Mouse (Mus musculus): Measurements from ENCODE around the gene Senp7. TPM values are rescaled to one million over a fixed set of nuclear protein-coding genes. Genes with fewer than 3 reads are reported as not detected.
"Not testable (repeated sequence)": the region's sequence is repeated elsewhere in the genome, so short reads cannot be mapped to it uniquely, and the experiment has no call there.

The Senp7 gene
- total RNA-seq, 2 experiments from 2014 or later, result 32.6 to 33.9 TPM

DNA sequence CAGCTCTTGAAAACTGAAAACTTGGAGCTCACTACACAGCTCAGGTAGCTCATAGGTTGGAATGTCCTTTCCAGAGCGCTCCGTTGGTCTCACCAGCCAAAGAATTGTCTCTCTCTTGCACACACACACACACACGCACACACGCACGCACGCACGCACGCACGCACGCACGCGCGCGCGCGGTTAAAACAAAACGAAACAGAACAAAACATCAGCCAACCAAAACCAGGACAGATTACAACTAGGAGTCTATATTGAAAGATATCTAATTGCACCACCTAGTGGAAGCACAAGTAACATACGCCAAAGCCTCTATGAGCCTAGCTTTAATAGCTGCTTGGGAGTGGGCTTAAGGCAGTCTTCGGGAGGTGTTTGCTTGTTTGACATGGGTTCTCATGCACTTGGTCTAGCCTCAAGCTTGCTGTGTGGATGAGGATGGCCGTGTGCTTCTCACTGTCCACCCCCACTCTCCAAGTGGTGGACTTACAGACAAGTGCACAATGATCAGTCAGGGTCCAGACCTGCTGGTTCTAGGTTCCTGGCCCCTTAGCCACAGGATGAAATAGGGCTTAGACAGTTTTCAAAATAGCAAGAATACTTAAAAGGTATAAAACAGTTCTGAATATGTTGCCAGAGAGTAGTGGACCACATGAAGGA lies 16.3 kb downstream of the Senp7 start:
- peak in 1 of 2 experiments; percentile 25 for DNase-seq (ENCODE audit: low spot score in 2 of 2)

DNA sequence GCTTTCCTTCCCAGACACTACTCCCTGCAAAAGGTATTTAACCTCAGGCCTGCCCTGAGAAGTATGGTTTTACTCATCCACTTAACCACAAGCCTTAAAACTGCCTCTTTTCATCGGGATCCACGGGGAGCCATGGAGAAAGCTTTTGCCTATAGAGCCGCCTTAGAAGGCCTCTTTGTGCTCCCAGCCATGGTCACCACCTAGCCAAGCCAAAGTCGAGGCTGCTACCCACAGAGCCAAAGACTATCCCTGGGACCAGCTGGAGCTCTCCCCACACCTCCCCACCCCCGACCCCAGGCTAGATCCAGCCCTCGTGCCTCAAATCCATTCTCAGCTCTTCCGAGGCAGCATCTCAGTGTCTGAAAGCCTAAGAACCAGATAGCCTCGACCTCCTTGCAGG lies 18.0 kb downstream of the Senp7 start:
- DNase-seq (ENCODE audit: low spot score in 2 of 2), result no peak

DNA sequence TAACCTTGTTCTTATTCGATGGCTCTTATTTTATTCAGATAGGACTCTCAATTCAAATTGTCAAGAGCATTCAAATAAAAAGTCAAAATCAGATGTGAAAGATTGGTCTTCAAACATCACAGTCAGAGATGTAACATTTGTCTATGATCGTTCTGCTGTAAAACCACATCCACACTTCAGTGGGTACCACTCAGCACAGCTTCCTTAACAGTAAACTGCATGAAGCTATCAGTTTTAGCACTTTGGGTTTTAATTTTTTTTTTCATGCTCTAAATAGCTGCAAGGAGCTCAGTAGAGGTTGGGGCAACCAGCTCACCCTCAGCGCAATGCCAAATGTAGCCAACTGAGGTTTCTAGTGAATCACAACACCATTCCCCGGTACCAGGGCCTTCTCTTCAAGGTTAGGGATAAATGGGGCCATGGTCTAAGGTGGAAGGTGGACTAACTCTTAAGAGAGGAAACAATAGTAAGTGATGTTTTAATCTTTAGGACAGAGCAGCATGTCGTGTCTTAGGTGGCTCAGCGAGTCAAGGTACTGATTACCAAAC lies 20.5 kb downstream of the Senp7 start:
- no peak for DNase-seq (ENCODE audit: low spot score in 2 of 2)

DNA sequence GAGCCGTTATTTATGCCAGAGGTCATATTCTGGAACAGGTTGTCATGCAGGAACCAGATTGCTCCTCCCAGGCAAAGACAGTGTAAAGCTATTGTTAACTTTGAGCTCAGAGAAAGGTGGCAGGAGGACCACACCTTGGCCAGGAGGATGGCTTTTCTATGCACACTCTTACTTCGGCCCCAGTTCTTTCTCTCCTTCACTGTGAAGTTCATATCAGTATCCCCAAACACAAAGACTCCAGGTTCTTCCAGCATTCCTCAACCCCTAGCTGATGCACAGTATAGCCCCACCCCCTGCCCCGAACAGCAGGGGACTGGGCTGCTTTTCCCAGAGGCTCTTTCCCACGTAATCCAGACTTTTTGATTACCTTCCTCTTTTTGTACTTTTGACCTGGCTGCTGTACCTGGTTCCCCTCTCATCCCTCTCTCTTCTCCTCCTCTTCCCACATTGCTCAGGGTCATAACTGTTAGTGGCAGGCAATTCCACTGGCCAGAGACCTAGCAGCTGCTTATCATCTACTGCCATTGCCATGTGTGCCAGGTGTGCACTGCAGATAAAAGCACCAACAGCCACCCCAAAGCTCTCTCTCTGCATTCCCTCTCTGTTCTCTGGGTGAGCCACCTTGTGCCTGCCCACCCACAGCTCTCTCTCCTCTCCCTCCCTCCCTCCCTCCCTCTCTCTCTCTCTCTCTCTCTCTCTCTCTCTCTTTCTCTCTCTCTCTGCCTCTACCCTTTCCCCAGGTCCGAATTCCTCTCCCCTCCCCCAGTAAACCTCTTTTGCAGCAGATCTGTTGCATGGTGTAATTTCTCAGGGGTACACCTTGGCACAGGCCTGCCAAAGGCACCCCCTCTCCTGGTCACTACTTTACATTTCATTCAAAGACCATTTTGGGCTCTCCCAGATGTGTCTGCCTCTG lies 23.4 kb downstream of the Senp7 start:
- DNase-seq (ENCODE audit: low spot score in 2 of 2), result no peak

DNA sequence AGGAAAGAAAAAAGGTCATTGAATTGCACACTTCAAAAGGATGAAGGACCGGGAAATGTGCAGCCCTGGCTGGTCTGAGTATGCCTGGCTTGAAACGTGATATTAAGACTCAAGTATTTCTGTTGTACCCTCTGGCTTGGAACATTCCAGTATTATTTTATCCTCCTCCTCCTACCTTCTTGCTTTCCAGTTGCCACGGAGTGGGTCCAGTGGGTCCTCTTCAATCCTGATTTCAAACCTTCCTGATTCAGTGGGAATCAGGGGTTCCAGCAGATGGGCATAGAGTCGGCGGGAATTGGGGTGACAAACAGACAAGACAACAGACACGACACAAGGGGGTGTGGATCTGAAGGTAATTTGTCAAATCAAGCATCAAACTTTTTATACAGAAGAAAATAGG lies 24.4 kb downstream of the Senp7 start:
- DNase-seq (ENCODE audit: low spot score in 2 of 2), result no peak

DNA sequence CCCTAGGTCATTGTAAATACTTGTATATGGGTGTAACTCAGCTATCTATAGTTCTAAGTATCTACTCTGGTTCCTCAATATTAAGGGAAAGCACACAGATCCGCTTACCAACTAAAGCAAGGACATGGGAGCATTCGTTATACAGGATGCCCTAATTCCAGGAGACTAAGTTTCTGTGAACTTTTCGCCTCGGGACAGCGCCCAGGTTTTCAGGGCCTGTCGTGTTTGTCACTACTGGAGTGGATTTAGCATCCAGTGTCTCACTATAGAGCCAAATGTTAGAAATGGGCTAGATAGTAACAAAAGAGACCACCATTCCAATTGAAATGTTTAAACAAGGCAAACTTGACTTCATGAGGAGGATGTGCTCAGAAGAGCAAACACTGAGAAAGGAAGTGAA lies 25.0 kb downstream of the Senp7 start:
- not testable (repeated sequence) for DNase-seq (ENCODE audit: low spot score in 2 of 2)

DNA sequence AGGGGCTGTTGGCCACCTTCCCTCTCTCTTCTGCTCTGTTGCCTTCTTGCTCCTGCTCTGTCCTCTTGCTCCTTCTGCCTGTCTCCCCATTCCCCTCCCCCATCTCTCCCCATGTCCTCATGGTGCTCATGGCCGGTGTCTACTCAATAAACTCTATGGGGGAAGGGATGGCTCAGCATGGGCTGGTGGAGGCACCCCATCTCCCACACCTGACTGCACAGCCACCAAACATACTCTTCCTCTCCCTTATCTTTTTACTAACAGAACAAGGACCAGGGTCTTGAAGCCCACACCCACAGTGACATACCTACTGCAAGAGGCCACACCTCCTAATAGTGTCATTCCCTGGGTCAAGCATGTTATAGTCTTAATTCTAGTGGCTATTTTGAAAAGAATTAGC lies 26.0 kb downstream of the Senp7 start:
- DNase-seq (ENCODE audit: low spot score in 2 of 2), result no peak

DNA sequence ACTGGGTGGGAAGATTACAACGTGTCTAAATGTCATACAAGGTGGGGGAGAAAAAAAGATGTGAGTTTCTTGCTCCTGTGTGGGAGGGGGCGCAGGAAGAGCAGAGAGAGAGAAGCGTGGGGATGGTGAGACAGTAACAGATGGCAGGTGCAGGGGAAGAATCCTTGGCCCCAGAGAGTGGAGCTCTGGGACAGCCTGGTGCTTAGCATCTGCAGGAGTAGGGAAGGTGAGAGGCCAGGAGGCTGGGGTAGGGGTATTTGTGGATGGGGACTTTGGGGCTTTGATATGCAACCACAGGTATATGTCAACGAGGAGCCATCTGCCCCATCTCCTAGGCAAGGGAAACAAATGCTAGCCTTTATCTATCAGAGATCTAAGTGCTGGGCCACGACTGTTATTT lies 26.4 kb downstream of the Senp7 start:
- no peak for DNase-seq (ENCODE audit: low spot score in 2 of 2)

DNA sequence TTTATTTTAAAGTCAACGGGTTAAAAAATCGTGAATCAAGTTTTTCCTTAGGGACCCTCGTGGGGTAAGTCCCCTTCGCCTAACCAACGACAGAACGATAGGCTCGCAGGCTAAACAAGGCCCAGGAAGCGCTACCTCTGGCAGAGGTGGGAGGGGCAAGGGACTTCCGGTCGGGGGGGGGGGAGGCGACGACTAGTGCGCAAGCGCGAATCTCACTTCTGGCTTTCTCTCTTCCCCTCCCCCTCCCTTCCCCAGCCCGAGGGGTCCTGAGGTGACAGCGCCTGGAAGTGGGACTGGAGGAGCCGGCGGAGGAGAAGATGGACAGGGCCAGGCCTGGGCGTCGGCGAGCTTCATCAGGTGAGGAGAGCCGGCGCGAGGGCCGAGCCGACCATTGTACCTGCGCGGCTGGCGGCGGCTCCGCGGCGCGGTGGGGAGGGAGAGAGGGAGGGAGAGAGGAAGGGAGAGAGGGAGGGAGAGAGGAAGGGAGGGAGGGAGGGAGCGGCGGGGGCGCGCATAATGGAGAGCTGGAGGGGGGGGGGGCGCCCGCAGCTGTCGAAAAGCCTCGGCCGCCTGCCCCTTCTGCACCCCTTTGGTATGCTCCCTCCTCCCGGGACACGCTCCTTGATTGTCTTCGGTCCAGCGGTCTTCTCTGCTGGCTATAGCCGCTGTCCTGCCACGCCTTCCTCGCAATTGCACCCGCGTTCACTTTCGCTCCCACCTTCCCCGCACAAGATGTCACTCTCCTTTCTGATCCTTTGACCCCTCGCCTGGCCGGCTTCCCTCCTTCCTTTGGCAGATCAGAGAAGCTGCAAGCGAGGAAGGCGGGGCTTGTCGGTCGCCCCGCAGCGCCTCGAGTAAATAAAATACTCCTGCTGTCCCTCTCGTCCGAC lies 27.3 kb downstream of the Senp7 start:
- peak; percentile 53 to 75 for DNase-seq (ENCODE audit: low spot score in 2 of 2)

DNA sequence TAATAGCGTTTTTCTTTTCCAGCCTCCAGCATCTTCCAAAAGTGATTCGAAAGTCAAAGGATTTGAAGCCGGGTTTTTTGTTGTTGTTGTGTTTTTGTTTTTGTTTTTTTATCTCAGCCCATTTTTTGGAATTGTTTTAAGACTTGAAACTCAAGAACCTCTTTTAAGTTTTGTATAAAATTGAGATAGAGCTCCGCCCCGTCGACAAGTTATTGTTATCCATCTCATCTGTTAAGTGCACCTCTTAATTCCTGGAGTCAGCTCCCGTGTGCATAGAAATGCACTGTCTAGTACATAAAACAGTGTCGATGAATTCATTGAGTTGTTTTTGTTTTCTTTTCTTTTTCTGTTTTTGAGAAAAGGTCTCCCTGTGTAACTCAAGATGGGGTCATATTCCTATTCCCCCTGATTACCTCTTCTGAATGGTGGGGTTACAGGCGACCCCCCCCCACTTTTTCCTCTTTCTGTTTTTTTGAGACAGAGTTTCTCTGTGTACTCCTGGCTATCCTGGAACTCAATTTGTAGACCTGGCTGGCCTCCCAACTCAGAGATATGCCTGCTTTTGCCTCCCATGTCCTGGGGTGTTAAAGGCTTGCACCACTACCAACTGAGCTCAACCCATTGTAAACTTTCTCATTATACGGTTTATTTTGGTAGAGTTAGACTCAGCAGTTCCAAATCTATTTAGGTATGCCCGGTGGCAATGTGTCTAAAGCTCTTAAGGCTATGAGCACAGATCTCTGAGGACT lies 28.2 kb downstream of the Senp7 start:
- no peak for DNase-seq (ENCODE audit: low spot score in 2 of 2)

DNA sequence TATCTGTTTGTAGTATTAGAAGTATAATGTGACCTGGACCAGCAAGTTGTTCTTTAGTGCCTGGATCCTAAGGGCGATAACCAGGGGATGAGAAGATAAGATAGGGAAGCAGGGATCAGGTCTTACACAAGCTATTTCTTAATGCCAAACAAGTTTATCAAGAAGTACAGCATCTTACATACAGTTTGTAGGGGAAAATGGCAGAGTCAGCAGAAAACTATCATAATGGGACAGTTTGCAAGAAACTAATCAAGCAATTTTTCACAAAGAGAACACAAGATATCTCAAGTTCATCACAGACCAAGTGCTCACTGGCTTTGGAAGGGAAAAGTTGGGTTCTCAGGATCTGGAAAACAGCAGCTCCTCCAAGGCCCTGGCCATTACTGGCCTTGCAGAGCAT lies 31.3 kb downstream of the Senp7 start:
- no peak for DNase-seq (ENCODE audit: low spot score in 2 of 2)

DNA sequence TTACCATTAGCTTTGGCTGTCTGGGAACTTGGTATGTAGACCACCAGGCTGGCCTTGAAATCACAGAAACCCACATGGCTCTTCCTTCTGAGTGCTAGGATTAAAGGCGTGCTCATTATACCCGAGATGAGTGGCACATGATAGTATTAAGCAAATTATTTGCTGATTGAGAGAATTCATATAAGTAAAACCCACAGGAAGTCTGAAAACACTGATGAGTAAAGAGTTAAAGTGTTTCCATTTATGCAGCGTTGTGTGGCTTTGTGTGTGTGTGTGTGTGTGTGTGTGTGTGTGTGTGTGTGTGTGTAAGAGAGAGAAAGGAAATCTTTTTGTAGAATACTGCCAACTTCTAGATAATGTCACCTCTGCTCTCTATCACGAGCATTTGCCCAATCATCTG lies 33.6 kb downstream of the Senp7 start:
- no peak for DNase-seq (ENCODE audit: low spot score in 2 of 2)

DNA sequence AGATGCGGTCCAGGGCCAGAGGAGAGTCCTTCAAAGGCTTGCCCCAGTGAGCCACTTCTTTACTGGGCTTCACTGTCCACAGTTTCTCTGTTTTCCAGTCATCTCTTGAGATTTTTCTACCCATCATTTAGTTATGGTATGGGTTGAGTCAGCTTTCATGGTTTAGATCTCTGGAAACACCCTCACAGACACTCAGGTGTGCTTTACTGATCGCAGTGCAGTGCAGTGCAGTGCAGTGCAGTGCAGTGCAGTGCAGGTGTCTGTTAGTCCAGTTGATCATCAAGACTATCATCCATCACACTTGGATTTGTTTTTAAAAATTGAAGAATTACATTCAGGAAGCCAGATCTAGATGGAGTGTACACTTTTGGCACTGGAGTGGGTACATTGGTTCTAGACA lies 38.2 kb downstream of the Senp7 start:
- DNase-seq (ENCODE audit: low spot score in 2 of 2), result no peak

DNA sequence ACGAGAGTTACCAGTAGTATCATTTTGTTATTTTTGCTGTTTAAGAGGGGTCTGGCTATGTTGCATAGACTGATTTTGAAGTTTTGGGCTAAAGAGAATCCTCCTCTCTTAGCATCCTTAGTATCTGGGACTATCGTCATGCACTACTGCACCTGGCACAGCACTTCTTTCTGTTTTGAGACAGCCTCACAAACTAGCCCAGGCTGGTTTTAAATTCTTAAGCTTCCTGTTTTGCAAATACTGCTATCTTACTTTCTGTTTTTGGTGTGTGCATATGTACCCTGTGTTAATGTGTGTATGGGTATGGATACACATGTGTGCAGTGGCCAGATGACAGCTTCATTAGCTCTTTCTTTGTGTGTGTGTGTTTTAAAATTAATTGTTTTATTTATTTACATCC lies 42.2 kb downstream of the Senp7 start:
- no peak for DNase-seq (ENCODE audit: low spot score in 2 of 2)

DNA sequence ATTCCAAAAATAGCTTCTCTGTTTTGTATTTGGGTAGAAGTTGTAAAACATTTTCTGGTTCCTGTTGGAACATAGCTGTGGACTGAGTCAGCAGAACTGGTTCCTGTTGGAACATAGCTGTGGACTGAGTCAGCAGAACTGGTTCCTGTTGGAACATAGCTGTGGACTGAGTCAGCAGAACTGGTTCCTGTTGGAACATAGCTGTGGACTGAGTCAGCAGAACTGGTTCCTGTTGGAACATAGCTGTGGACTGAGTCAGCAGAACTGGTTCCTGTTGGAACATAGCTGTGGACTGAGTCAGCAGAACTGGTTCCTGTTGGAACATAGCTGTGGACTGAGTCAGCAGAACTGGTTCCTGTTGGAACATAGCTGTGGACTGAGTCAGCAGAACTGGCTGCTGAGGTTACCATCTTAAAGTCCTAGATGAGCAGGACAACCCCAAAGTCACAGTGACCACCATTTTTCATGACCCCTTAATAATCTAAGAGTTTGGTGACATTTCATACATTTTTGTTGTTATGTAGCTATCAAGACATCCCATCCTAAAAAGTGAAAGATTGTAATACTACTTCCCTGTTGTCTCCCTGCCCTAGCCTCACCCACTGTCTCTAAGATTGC lies 48.4 kb downstream of the Senp7 start:
- DNase-seq (ENCODE audit: low spot score in 2 of 2), result not testable (repeated sequence)

DNA sequence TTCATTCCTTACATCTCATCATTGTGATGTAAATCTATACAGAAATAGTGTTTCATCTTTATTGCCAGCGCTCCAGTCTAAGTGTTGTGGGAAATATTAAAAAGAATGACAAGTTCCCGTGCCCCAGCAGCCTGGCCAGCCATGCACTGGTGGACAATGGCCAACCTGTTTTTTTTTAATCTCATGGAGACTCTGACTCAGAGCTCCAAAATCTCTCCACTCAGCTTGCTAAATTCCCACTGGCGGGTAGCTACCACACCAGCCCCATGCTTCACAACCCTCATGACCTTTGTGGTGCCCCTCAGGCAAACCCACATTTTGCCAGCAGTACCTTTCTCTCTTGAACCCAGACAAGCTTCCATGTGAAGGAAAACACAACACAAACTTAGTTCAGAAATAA lies 67.6 kb downstream of the Senp7 start:
- DNase-seq (ENCODE audit: low spot score in 2 of 2), result no peak

DNA sequence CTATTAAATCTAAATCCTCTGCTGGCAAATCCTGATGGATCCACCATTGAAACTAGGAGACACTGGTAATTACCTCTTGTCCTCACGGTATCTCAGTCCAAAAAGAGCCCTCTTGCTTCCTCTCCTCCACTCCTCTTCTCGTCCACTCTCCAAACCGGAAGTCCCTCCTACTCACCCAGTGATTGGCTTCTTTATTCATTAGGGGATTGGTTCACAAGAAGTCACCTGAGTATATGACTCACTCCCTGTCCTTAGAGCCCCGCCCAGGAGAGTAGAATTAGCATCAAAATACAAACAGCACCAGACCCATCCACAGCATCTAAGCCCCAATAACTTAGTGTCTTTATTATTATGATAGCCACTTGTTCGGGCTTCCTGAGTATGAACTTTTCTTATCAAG lies 68.0 kb downstream of the Senp7 start:
- no peak for DNase-seq (ENCODE audit: low spot score in 2 of 2)

DNA sequence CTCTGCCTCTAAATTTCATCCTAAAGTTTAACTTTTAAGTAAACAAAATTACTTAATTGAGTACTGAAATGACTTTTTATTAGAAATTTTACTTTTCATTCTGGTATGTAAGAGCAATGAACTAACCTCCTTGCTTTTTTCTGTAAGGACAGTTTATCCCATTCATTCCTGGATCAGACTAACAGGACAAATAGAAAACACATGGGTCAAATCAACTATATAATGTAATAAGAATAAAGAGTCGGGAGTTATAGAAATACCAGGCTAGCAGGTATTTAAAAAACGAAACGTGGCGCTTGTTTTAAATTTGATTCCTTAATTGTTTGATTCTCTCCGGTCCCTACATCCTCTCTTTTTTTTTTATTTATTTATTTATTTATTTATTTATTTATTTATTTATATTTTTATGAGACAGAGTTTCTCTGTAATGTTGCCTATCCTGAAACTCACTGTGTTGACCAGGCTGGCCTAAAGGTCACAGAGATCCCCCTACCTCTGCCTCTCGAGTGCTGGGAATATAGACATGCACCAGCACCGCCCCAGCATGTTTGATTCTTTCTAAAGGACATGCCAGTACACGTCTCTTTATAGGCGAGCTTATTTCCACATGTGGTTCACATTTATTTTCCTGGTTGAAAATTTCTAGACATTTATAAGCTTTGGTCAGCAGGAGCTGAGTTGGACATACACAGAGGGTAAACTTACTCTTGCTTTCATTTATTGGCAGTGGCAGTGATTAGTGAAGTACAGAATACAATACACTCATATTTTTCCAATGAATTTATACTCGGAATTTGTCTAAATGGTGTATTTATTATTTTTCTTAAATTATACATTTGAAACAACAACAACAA lies 69.4 kb downstream of the Senp7 start:
- no peak for DNase-seq (ENCODE audit: low spot score in 2 of 2)

DNA sequence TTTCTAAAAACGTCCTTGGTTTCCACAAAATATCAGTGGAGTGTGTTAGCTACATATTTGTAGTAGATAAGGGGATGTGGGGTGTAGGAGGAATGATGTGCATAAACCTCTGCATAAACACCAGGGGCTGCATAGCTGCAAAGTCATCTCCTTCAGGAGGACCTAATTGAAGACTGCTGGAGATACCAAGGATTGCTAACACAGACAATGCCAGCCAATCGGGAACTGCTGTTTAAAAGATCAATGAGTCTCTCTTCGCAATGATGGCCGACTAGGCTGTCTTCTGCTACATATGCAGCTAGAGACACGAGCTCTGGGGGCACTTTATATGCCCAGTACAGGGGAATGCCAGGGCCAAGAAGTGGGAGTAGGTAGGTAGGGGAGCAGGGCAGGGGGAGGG lies 74.4 kb downstream of the Senp7 start:
- DNase-seq (ENCODE audit: low spot score in 2 of 2), result no peak
